Mouse (Mus musculus) heart, embryonic 14.5 days (tissue): ENCODE measurements around the gene Ngrn. TPM values are rescaled to one million over a fixed set of nuclear protein-coding genes. Genes with fewer than 3 reads are reported as not detected.

Experiments used
- ATAC-seq: fragments of 200-750 bp; cut with Nextera tagmentation; 2 replicates; pipeline ENCODE4 v1.8.0; 2017; ENCODE audit warnings: low read depth, moderate TSS enrichment; ENCODE audit not compliant: insufficient number of reproducible peaks, insufficient read depth, low FRiP score
- H3K27ac ChIP-seq, 2 experiments: fragments of 200-500 bp in 1 of 2; fragments of 300-500 bp in 1 of 2; sonication (generic) in 1 of 2; replicated peaks in 1 of 2; 2 replicates each; pipeline ENCODE4 v1.5.1; 2012 to 2014; ENCODE audit warnings: low read depth in 2 of 2, low read length in 2 of 2, control low read depth in 1 of 2, mild to moderate bottlenecking in 1 of 2, mixed read lengths in 1 of 2; ENCODE audit not compliant: control insufficient read depth in 1 of 2, insufficient read depth in 1 of 2
- H3K27me3 ChIP-seq: fragments of 300-500 bp; sonication (generic); 2 replicates; pipeline ENCODE4 v1.6.1; 2014; ENCODE audit warnings: mild to moderate bottlenecking, low read length, control low read depth; ENCODE audit not compliant: control insufficient read depth, insufficient read depth
- H3K36me3 ChIP-seq: fragments of 300-500 bp; sonication (generic); 2 replicates; pipeline ENCODE4 v1.6.1; 2014; ENCODE audit warnings: mild to moderate bottlenecking, control low read depth, low read length, mixed read lengths; ENCODE audit not compliant: control insufficient read depth, insufficient read depth
- H3K4me1 ChIP-seq, 2 experiments: fragments of 200-500 bp in 1 of 2; fragments of 300-500 bp in 1 of 2; sonication (generic) in 1 of 2; 2 replicates each; pipeline ENCODE4 v1.6.1; 2012 to 2014; ENCODE audit warnings: low read length in 2 of 2, control low read depth in 1 of 2, mixed read lengths in 1 of 2; ENCODE audit not compliant: control insufficient read depth in 2 of 2, insufficient read depth in 2 of 2
- H3K4me2 ChIP-seq: fragments of 300-500 bp; sonication (generic); 2 replicates; pipeline ENCODE4 v1.6.1; 2014; ENCODE audit warnings: mild to moderate bottlenecking, low read length
- H3K4me3 ChIP-seq, 2 experiments: fragments of 200-500 bp in 1 of 2; fragments of 300-500 bp in 1 of 2; sonication (generic) in 1 of 2; 2 replicates each; pipeline ENCODE4 v1.5.1; 2012 to 2014; ENCODE audit warnings: low read length in 2 of 2, mild to moderate bottlenecking in 2 of 2, control low read depth in 1 of 2, low read depth in 1 of 2, moderate library complexity in 1 of 2; ENCODE audit not compliant: control insufficient read depth in 1 of 2, insufficient read depth in 1 of 2
- H3K9ac ChIP-seq: fragments of 300-500 bp; sonication (generic); 2 replicates; pipeline ENCODE4 v1.6.1; 2014; ENCODE audit warnings: mild to moderate bottlenecking, low read length
- H3K9me3 ChIP-seq: fragments of 300-500 bp; sonication (generic); 2 replicates; pipeline ENCODE4 v1.6.1; 2016; ENCODE audit warnings: low read length, control low read depth; ENCODE audit not compliant: control insufficient read depth
- WGBS: fragments of 180-500 bp; shearing (Covaris S2); extraction: QIAGEN DNeasy Blood & Tissue Kit; methylation state at CpG from one replicate; pipeline ENCODE4 v1.1.7; 2014; 5-methylcytosine and 5-hydroxymethylcytosine counted together
- polyA plus RNA-seq: library from polyadenylated mRNA; unstranded; fragments of >200 nt; fragmentation: Nextera tagmentation; extraction: Ambion mirVana; gene quantifications from 2 replicates; pipeline ENCODE4 v1.2.1, GENCODE M21; 2014

Ngrn gene
- polyA plus RNA-seq, 1 experiment from 2014 or later: 42.8 TPM

- Histone ChIP-seq H3K9me3 (no peaks in the 10 kb centered on the region), H3K9ac (no peak overlapping the region), H3K4me3 (no peak overlapping the region), H3K27ac (no peak overlapping the region), H3K36me3 (no peaks in the 10 kb centered on the region), H3K4me2 (no peak overlapping the region), H3K27me3 (peaks cover 18% of the 10 kb centered on the region), H3K4me1 (peaks cover 4 to 8% of the 10 kb centered on the region in 2 experiments; a peak in 3 of 4 replicates)
- WGBS: 62% methylated on average over 2 of the region's 2 CpGs
- no peak for ATAC-seq
These were observed 3.3 kb upstream of the Ngrn start for GRCm38 (mm10) chr7:80257706-80258105.

DNA sequence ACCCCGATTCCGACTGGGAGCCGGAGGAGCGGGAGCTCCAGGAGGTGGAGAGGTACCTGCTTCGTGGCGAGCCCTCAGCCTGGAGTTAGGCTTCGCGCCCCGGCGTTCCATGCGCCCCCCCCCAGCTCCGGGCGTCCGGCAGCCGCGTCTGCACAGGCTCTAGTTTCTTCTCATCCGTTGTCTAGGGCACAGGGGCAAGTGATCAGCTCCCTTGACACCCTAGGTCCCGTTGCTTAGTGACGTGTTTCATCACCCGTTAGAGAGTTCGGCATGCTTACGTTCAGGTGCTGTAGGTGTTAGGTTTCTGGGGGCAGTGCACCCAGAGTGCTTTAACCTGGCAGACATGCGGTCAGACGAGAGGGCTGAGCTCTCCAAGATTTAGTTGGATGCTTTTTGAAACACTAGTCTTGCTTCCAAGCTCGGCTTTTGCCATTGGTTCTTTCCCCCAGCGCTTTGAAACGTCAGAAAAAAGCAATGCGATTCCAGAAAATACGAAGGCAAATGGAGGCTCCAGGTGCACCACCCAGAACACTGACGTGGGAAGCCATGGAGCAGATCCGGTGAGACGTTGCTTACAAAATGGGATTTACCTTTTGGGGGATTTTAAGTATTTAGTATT lies 466 bp downstream of the Ngrn start:
- peak overlapping the region; percentile 85 for H3K9ac ChIP-seq
- H3K9me3 ChIP-seq: no peaks in the 10 kb centered on the region
- H3K27ac ChIP-seq: peak overlapping the region; percentile 29 to 56
- peak overlapping the region; percentile 94 for H3K4me2 ChIP-seq
- H3K4me3 ChIP-seq: peak overlapping the region; percentile 74 to 84
- peaks cover 34% of the 10 kb centered on the region for H3K36me3 ChIP-seq
- H3K27me3 ChIP-seq: peaks cover 18% of the 10 kb centered on the region
- 2% methylated on average over 32 of the region's 32 CpGs for WGBS
- ATAC-seq: 0 out of 2 replicates have a peak, but pooled peaks have one; percentile 14
- peaks cover 4 to 8% of the 10 kb centered on the region in 2 experiments; a peak in 3 of 4 replicates for H3K4me1 ChIP-seq

DNA sequence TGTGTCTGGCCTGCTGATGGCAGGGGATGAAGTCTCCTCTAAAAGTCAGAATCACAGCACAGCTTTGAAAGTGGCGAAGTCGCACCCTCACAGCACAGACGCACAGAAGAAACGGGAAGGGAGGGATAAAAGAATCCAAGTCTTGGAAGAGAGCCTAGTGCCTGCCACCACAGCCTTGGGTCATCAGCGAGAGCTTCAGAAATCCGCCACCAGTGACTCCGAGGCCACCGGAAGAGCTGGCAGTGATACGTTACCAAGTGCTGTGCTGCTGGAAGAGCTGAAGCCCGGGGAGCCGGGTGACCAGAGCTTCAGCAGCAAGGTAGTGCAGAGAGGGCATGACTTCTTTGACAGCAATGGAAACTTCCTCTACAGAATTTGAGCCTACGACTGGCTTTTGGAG lies 3.6 kb downstream of the Ngrn start:
- Histone ChIP-seq H3K4me3 (no peak overlapping the region), H3K9me3 (no peaks in the 10 kb centered on the region), H3K27me3 (peaks cover 4% of the 10 kb centered on the region), H3K9ac (no peak overlapping the region), H3K36me3 (peaks cover 44% of the 10 kb centered on the region), H3K27ac (no peak overlapping the region), H3K4me2 (no peak overlapping the region), H3K4me1 (peaks cover 4 to 15% of the 10 kb centered on the region in 2 experiments; a peak in 3 of 4 replicates)
- no peak for ATAC-seq
- WGBS: 93% methylated on average over 12 of the region's 12 CpGs

GRCm38 (mm10) chr7:80267764-80268163 lies 6.7 kb downstream of the Ngrn start:
- peaks cover 53% of the 10 kb centered on the region for H3K36me3 ChIP-seq
- no peak overlapping the region for H3K9ac ChIP-seq
- H3K27me3 ChIP-seq: no peaks in the 10 kb centered on the region
- ATAC-seq: no peak
- H3K9me3 ChIP-seq: no peaks in the 10 kb centered on the region
- no peak overlapping the region for H3K4me3 ChIP-seq
- H3K27ac ChIP-seq: no peak overlapping the region
- 63% methylated on average over 1 of the region's 1 CpGs for WGBS
- H3K4me1 ChIP-seq: peaks cover 2 to 18% of the 10 kb centered on the region in 2 experiments; a peak in 3 of 4 replicates
- H3K4me2 ChIP-seq: no peak overlapping the region

GRCm38 (mm10) chr7:80268897-80269750 lies 8.1 kb downstream of the Ngrn start, which contains the start of gene Vps33b:
Gene Vps33b, plus strand, starts transcription at chr7:80269649.
- Histone ChIP-seq H3K9ac (peak within 1 kb of the TSS; percentile 89), H3K36me3 (peaks cover 54% of the 10 kb centered on the region), H3K9me3 (no peaks in the 10 kb centered on the region; the same call in 1 of the 2 replicates), H3K27me3 (no peaks in the 10 kb centered on the region), H3K4me2 (peak within 1 kb of the TSS; percentile 94), H3K27ac (peak within 1 kb of the TSS; percentile 77 to 80), H3K4me1 (peaks cover 2 to 18% of the 10 kb centered on the region in 2 experiments; a peak in 3 of 4 replicates), H3K4me3 (peak within 1 kb of the TSS; percentile 82 to 91)
- ATAC-seq: peak; percentile 75
- 4% methylated on average over 21 of the region's 21 CpGs for WGBS

DNA sequence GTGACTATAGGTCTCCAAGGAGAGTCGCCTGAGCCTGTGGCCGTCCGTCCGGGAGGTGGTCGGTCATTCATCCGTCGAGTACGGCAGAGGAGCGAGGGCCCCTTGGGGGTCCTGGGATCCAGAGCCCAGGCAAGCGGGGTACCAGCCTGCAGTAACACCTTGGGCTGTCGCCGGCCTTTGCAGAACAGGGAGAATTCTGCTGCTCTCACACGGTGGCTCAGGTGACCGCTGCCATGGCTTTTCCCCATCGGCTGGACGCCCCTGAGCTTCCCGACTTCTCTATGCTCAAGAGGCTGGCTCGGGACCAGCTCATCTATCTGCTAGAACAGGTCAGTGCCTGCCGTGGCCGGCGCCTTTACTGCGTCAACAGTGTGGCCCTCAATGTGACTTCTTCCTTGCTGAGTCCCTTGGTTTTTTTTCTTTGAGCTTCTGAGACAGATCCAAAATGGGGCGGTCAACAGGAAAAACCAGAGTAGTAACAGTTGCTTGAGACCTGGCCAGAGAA lies 8.8 kb downstream of the Ngrn start:
- under 1% methylated on average over 23 of the region's 23 CpGs for WGBS
- H3K36me3 ChIP-seq: peaks cover 54% of the 10 kb centered on the region

GRCm38 (mm10) chr7:80273456-80273855 lies 12.4 kb downstream of the Ngrn start:
- no peak overlapping the region for H3K27ac ChIP-seq
- 87% methylated on average over 2 of the region's 2 CpGs for WGBS
- no peaks in the 10 kb centered on the region for H3K27me3 ChIP-seq
- peaks cover 11% of the 10 kb centered on the region for H3K9me3 ChIP-seq
- no peak overlapping the region for H3K4me3 ChIP-seq
- H3K9ac ChIP-seq: no peak overlapping the region
- peaks cover 63% of the 10 kb centered on the region for H3K36me3 ChIP-seq
- no peak overlapping the region for H3K4me2 ChIP-seq
- peaks cover 2 to 16% of the 10 kb centered on the region in 2 experiments; a peak in 3 of 4 replicates for H3K4me1 ChIP-seq
- ATAC-seq: no peak

More for the DNA sequence above, 8.8 kb downstream of the Ngrn start:
- ATAC-seq: peak; percentile 64
- H3K27me3 ChIP-seq: no peaks in the 10 kb centered on the region
- peaks cover 2 to 18% of the 10 kb centered on the region in 2 experiments; a peak in 3 of 4 replicates for H3K4me1 ChIP-seq
- H3K4me3 ChIP-seq: peak overlapping the region; percentile 82 to 91
- H3K9ac ChIP-seq: peak overlapping the region; percentile 89
- H3K9me3 ChIP-seq: peaks cover 6% of the 10 kb centered on the region
- H3K4me2 ChIP-seq: peak overlapping the region; percentile 94
- peak overlapping the region; percentile 49 to 80 for H3K27ac ChIP-seq
